Mouse (Mus musculus) neural tube, embryonic 14.5 days (tissue): ENCODE measurements around the gene Cbln4. TPM values are rescaled to one million over a fixed set of nuclear protein-coding genes. Genes with fewer than 3 reads are reported as not detected.

Experiments
- ATAC-seq: fragments of 200-750 bp; cut with Nextera tagmentation; 2 replicates; pipeline ENCODE4 v1.8.0; 2017; ENCODE audit warnings: low read depth, mild to moderate bottlenecking, moderate TSS enrichment, moderate library complexity
- H3K27ac ChIP-seq: fragments of 300-500 bp; sonication (generic); 2 replicates; pipeline ENCODE4 v1.5.1; 2014; ENCODE audit warnings: low read depth, mild to moderate bottlenecking, control low read depth, low read length, moderate library complexity, mixed read lengths
- H3K27me3 ChIP-seq: fragments of 300-500 bp; sonication (generic); 2 replicates; pipeline ENCODE4 v1.6.1; 2014; ENCODE audit warnings: low read length; ENCODE audit not compliant: control insufficient read depth, insufficient read depth
- H3K36me3 ChIP-seq: fragments of 300-500 bp; sonication (generic); 2 replicates; pipeline ENCODE4 v1.6.1; 2014; ENCODE audit warnings: low read length, mixed read lengths; ENCODE audit not compliant: control insufficient read depth, insufficient read depth
- H3K4me1 ChIP-seq: fragments of 300-500 bp; sonication (generic); 2 replicates; pipeline ENCODE4 v1.6.1; 2014; ENCODE audit warnings: low read length; ENCODE audit not compliant: control insufficient read depth, insufficient read depth
- H3K4me2 ChIP-seq: fragments of 300-500 bp; sonication (generic); 2 replicates; pipeline ENCODE4 v1.6.1; 2014; ENCODE audit warnings: mild to moderate bottlenecking, low read depth, low read length, control low read depth
- H3K4me3 ChIP-seq: fragments of 300-500 bp; sonication (generic); 2 replicates; pipeline ENCODE4 v1.5.1; 2014; ENCODE audit warnings: low read depth, low read length, control low read depth, mixed read lengths
- H3K9ac ChIP-seq: fragments of 300-500 bp; sonication (generic); replicated peaks from 2 replicates; pipeline ENCODE4 v1.6.1; 2014; ENCODE audit warnings: low read depth, mild to moderate bottlenecking, control low read depth, low read length, mixed read lengths
- H3K9me3 ChIP-seq: fragments of 300-500 bp; sonication (generic); 2 replicates; pipeline ENCODE4 v1.6.1; 2016; ENCODE audit warnings: low read length; ENCODE audit not compliant: control insufficient read depth
- WGBS: fragments of 180-500 bp; shearing (Covaris S2); extraction: QIAGEN DNeasy Blood & Tissue Kit; methylation state at CpG from one replicate; pipeline ENCODE4 v1.1.7; 2014; 5-methylcytosine and 5-hydroxymethylcytosine counted together
- polyA plus RNA-seq: library from polyadenylated mRNA; unstranded; fragments of >200 nt; fragmentation: Nextera tagmentation; extraction: Ambion mirVana; gene quantifications from 2 replicates; pipeline ENCODE4 v1.2.1, GENCODE M21; 2014

Gene Cbln4
- polyA plus RNA-seq, 1 experiment from 2014 or later = 47.7 TPM

GRCm38 (mm10) chr2:171994861-171995260 lies 48.4 kb downstream of the Cbln4 start:
- Histone ChIP-seq H3K4me1 (peaks cover 3% of the 10 kb centered on the region; the same call in 1 of the 2 replicates), H3K9me3 (no peaks in the 10 kb centered on the region), H3K27ac (no peak overlapping the region), H3K27me3 (no peaks in the 10 kb centered on the region), H3K36me3 (no peaks in the 10 kb centered on the region), H3K4me2 (no peak overlapping the region), H3K4me3 (no peak overlapping the region), H3K9ac (no peak overlapping the region)
- no peak for ATAC-seq
- 62% methylated on average over 6 of the region's 6 CpGs for WGBS

GRCm38 (mm10) chr2:171994240-171994639 lies 49.0 kb downstream of the Cbln4 start:
- Histone ChIP-seq H3K9ac (no peak overlapping the region), H3K36me3 (no peaks in the 10 kb centered on the region), H3K27me3 (no peaks in the 10 kb centered on the region), H3K4me1 (no peaks in the 10 kb centered on the region), H3K4me3 (no peak overlapping the region), H3K9me3 (no peaks in the 10 kb centered on the region), H3K4me2 (no peak overlapping the region), H3K27ac (no peak overlapping the region)
- 48% methylated on average over 5 of the region's 5 CpGs for WGBS
- no peak for ATAC-seq

- Histone ChIP-seq H3K9ac (no peak overlapping the region), H3K27ac (no peak overlapping the region), H3K36me3 (no peaks in the 10 kb centered on the region), H3K4me2 (no peak overlapping the region), H3K9me3 (no peaks in the 10 kb centered on the region), H3K4me3 (no peak overlapping the region), H3K4me1 (no peaks in the 10 kb centered on the region), H3K27me3 (no peaks in the 10 kb centered on the region)
- WGBS = 30% methylated on average over 6 of the region's 6 CpGs
- no peak for ATAC-seq
These were observed 56.6 kb downstream of the Cbln4 start for GRCm38 (mm10) chr2:171986686-171987085.

Other genes with a start within 250 kb of the Cbln4 start
- gene Mc3r, start 205.0 kb upstream of the Cbln4 start, polyA plus RNA-seq = 0.12 TPM in 1 of 2 replicates, not detected in the other